Mouse (Mus musculus) G1E-ER4 (cell line): Measurements from ENCODE around the gene Ly6g5b. TPM values are rescaled to one million over a fixed set of nuclear protein-coding genes. Genes with fewer than 3 reads are reported as not detected.

Experiments used
- GATA1 ChIP-seq: IDR thresholded peaks from one replicate; pipeline ENCODE4 v1.8.0; 2012; ENCODE audit warnings: low read length, inconsistent platforms
- polyA plus RNA-seq: library from polyadenylated mRNA; stranded (reverse); fragments of >175 nt; gene quantifications from 2 replicates; pipeline ENCODE4 v1.2.3, GENCODE M21; 2012

Gene Ly6g5b
- polyA plus RNA-seq, 1 experiment: 0.08 TPM

GRCm38 (mm10) chr17:35077285-35077684 lies 37.9 kb downstream of the Ly6g5b start:
- no peak for TF ChIP-seq GATA1

GRCm38 (mm10) chr17:35076507-35077176 lies 38.6 kb downstream of the Ly6g5b start, which contains the start of gene Ly6g6e:
TSS of gene Ly6g6e (plus strand) at chr17:35076902.
- TF ChIP-seq GATA1: no peak

GRCm38 (mm10) chr17:35074097-35074496 lies 41.1 kb downstream of the Ly6g5b start:
- no peak for TF ChIP-seq GATA1

- TF ChIP-seq GATA1: no peak
Observed at GRCm38 (mm10) chr17:35071454-35071853, 43.8 kb downstream of the Ly6g5b start.

GRCm38 (mm10) chr17:35070556-35071229 lies 44.5 kb downstream of the Ly6g5b start:
- no peak for TF ChIP-seq GATA1

GRCm38 (mm10) chr17:35068213-35068914 lies 46.9 kb downstream of the Ly6g5b start:
- TF ChIP-seq GATA1: no peak

GRCm38 (mm10) chr17:35066084-35066483 lies 49.1 kb downstream of the Ly6g5b start, which contains the start of gene Mpig6b:
TSS of gene Mpig6b (minus strand) at chr17:35066184.
- TF ChIP-seq GATA1: no peak

GRCm38 (mm10) chr17:35064951-35065947 lies 50.0 kb downstream of the Ly6g5b start, which contains the start of gene Ly6g6c:
TSS of gene Ly6g6c (plus strand) at chr17:35065388.
- no peak for TF ChIP-seq GATA1

- no peak for TF ChIP-seq GATA1
Observed at GRCm38 (mm10) chr17:35064378-35064877, 50.8 kb downstream of the Ly6g5b start.

Other genes with a start within 250 kb of the Ly6g5b start
- 24.4 and 27.6 TPM in 2 replicates for gene Zbtb12, start 235.9 kb downstream of the Ly6g5b start, polyA plus RNA-seq
- not detected in 2 replicates for gene Gm20547, start 233.4 kb downstream of the Ly6g5b start, polyA plus RNA-seq
- gene C2, start 217.2 kb downstream of the Ly6g5b start, polyA plus RNA-seq: 0.49 and 1.3 TPM in 2 replicates
- gene Ehmt2, start 217.0 kb downstream of the Ly6g5b start, polyA plus RNA-seq: 352 and 449 TPM in 2 replicates
- gene Slc44a4, start 201.0 kb downstream of the Ly6g5b start, polyA plus RNA-seq: not detected in 2 replicates
- gene Neu1, start 184.2 kb downstream of the Ly6g5b start, polyA plus RNA-seq: 12.3 and 17.6 TPM in 2 replicates
- 0.33 and 0.36 TPM in 2 replicates for gene Hspa1b, start 156.2 kb downstream of the Ly6g5b start, polyA plus RNA-seq
- 0.12 TPM in 1 of 2 replicates, not detected in the other for gene Gm20481, start 145.5 kb downstream of the Ly6g5b start, polyA plus RNA-seq
- gene Hspa1a, start 143.3 kb downstream of the Ly6g5b start, polyA plus RNA-seq: not detected in 2 replicates
- gene Hspa1l, start 142.7 kb downstream of the Ly6g5b start, polyA plus RNA-seq: 0.02 TPM in 1 of 2 replicates, not detected in the other
- gene Lsm2, start 133.6 kb downstream of the Ly6g5b start, polyA plus RNA-seq: 309 and 320 TPM in 2 replicates
- 965 and 1,080 TPM in 2 replicates for gene Vars, start 114.4 kb downstream of the Ly6g5b start, polyA plus RNA-seq
- gene Vwa7, start 98.8 kb downstream of the Ly6g5b start, polyA plus RNA-seq: 1.0 and 1.4 TPM in 2 replicates
- 40.3 and 64.9 TPM in 2 replicates for gene Sapcd1, start 87.4 kb downstream of the Ly6g5b start, polyA plus RNA-seq
- gene Msh5, start 68.7 kb downstream of the Ly6g5b start, polyA plus RNA-seq: 7.0 and 7.1 TPM in 2 replicates
- gene Clic1, start 65.5 kb downstream of the Ly6g5b start, polyA plus RNA-seq: 168 and 216 TPM in 2 replicates
- gene Ddah2, start 56.4 kb downstream of the Ly6g5b start, polyA plus RNA-seq: 156 and 185 TPM in 2 replicates
- gene Ly6g6c, start 50.0 kb downstream of the Ly6g5b start, polyA plus RNA-seq: not detected in 2 replicates
- not detected in 2 replicates for gene Mpig6b, start 49.2 kb downstream of the Ly6g5b start, polyA plus RNA-seq
- not detected in 2 replicates for gene Ly6g6e, start 38.5 kb downstream of the Ly6g5b start, polyA plus RNA-seq
- gene Ly6g6d, start 37.4 kb downstream of the Ly6g5b start, polyA plus RNA-seq: 0.22 TPM in 1 of 2 replicates, not detected in the other
- 0.05 and 0.06 TPM in 2 replicates for gene Ly6g6f, start 29.8 kb downstream of the Ly6g5b start, polyA plus RNA-seq
- gene Abhd16a, start 26.2 kb downstream of the Ly6g5b start, polyA plus RNA-seq: 112 and 148 TPM in 2 replicates
- gene Ly6g5c, start 7.1 kb downstream of the Ly6g5b start, polyA plus RNA-seq: not detected in 2 replicates
- 62.0 and 85.8 TPM in 2 replicates for gene Gpank1, start 6.0 kb upstream of the Ly6g5b start, polyA plus RNA-seq
- 66.1 and 68.9 TPM in 2 replicates for gene Csnk2b, start 6.6 kb upstream of the Ly6g5b start, polyA plus RNA-seq
- gene D17H6S53E, start 10.9 kb upstream of the Ly6g5b start, polyA plus RNA-seq: 11.4 and 13.3 TPM in 2 replicates
- gene Apom, start 16.6 kb upstream of the Ly6g5b start, polyA plus RNA-seq: 0.23 and 0.27 TPM in 2 replicates
- 685 and 826 TPM in 2 replicates for gene Bag6, start 19.8 kb upstream of the Ly6g5b start, polyA plus RNA-seq
- gene Prrc2a, start 49.5 kb upstream of the Ly6g5b start, polyA plus RNA-seq: 1,478 and 1,496 TPM in 2 replicates
- gene Aif1, start 60.6 kb upstream of the Ly6g5b start, polyA plus RNA-seq: not detected in 2 replicates
- 0.39 and 0.49 TPM in 2 replicates for gene Lst1, start 73.0 kb upstream of the Ly6g5b start, polyA plus RNA-seq
- 0.09 and 0.12 TPM in 2 replicates for gene Ltb, start 79.0 kb upstream of the Ly6g5b start, polyA plus RNA-seq
- not detected in 2 replicates for gene Tnf, start 86.6 kb upstream of the Ly6g5b start, polyA plus RNA-seq
- gene Lta, start 89.9 kb upstream of the Ly6g5b start, polyA plus RNA-seq: not detected in 2 replicates
- not detected in 2 replicates for gene Gm16181, start 105.4 kb upstream of the Ly6g5b start, polyA plus RNA-seq
- gene Atp6v1g2, start 118.2 kb upstream of the Ly6g5b start, polyA plus RNA-seq: 2.2 and 2.7 TPM in 2 replicates
- 39.6 and 44.3 TPM in 2 replicates for gene Nfkbil1, start 120.4 kb upstream of the Ly6g5b start, polyA plus RNA-seq
- gene Ddx39b, start 126.3 kb upstream of the Ly6g5b start, polyA plus RNA-seq: 326 and 338 TPM in 2 replicates
- 56.7 and 69.0 TPM in 2 replicates for gene H2-D1, start 147.3 kb upstream of the Ly6g5b start, polyA plus RNA-seq
- not detected in 2 replicates for gene H2-Q1, start 205.0 kb upstream of the Ly6g5b start, polyA plus RNA-seq
- not detected in 2 replicates for gene H2-Q2, start 226.8 kb upstream of the Ly6g5b start, polyA plus RNA-seq